Mouse (Mus musculus): ENCODE data around the gene Etv6. TPM values are rescaled to one million over a fixed set of nuclear protein-coding genes. Genes with fewer than 3 reads are reported as not detected.

Gene Etv6
- polyA plus RNA-seq, 1 experiment from 2014 or later = 3.8 TPM

GRCm38 (mm10) chr6:134141616-134142165 lies 106.2 kb downstream of the Etv6 start:
- no peaks in the 10 kb centered on the region for H3K27me3 ChIP-seq
- H3K27ac ChIP-seq (replicated peaks) = no peak overlapping the region
- H3K9me3 ChIP-seq (replicated peaks) = no peaks in the 10 kb centered on the region
- H3K9ac ChIP-seq = no peak overlapping the region
- no peak overlapping the region for H3K4me3 ChIP-seq (replicated peaks)
- peaks cover 25% of the 10 kb centered on the region for H3K4me1 ChIP-seq (replicated peaks)
- WGBS (ENCODE audit: insufficient replicate concordance) = 59% methylated on average over 1 of the region's 1 CpGs
- no peak for ATAC-seq (ENCODE audit: insufficient read depth)
- H3K36me3 ChIP-seq (replicated peaks) = no peaks in the 10 kb centered on the region
- H3K4me2 ChIP-seq = no peak overlapping the region

DNA sequence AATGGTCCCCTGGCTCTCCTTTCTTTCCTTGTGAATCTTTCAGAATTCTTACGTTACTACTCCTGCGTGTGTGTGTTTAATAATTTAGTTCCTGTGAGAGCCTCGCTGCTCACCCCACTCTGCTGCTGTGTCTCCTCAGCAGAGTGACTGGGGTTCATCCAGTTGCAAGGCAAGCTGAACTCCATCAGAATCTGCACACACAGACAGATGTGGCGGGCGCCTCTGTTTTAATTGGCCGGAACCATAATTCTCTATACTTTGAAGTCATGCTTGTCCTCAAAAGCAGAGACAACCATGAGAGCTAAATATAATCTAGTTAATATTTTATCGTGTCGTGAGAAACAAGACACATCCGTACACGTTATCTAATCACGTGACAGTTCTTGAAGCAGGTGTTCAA lies 107.2 kb downstream of the Etv6 start:
- Histone ChIP-seq H3K4me3 (replicated peaks) (no peak overlapping the region), H3K4me1 (replicated peaks) (peaks cover 26% of the 10 kb centered on the region), H3K27me3 (no peaks in the 10 kb centered on the region), H3K36me3 (replicated peaks) (no peaks in the 10 kb centered on the region), H3K9ac (no peak overlapping the region), H3K4me2 (no peak overlapping the region), H3K27ac (replicated peaks) (no peak overlapping the region), H3K9me3 (replicated peaks) (no peaks in the 10 kb centered on the region)
- ATAC-seq (ENCODE audit: insufficient read depth) = no peak
- WGBS (ENCODE audit: insufficient replicate concordance) = 71% methylated on average over 11 of the region's 11 CpGs

DNA sequence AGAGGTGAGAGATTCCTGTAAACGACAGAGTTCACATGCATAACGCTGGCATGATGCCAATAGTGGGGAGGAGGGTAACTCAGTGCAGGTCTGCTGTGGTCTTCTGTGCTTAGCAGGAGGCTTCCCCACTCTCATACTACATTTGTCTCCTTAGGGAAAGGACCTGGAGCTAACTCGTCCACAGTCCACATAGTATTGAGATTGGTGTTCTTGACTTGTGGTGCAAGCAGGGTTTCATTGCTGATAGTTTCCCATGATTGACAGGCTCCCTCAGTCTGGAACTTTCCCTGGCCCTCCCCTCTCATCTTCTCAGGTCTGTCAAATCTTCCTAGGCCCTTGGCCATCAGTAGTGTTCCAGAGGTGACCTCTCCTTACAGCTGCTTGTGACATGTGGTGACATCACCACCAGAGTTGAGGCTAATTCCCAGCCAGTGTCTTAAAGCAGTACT lies 108.2 kb downstream of the Etv6 start:
- Histone ChIP-seq H3K9me3 (replicated peaks) (no peaks in the 10 kb centered on the region), H3K4me3 (replicated peaks) (no peak overlapping the region), H3K4me2 (no peak overlapping the region), H3K4me1 (replicated peaks) (peaks cover 29% of the 10 kb centered on the region), H3K27me3 (no peaks in the 10 kb centered on the region), H3K27ac (replicated peaks) (0 out of 2 replicates have a peak overlapping the region, but pooled peaks have one; percentile 6), H3K9ac (no peak overlapping the region), H3K36me3 (replicated peaks) (no peaks in the 10 kb centered on the region)
- WGBS (ENCODE audit: insufficient replicate concordance) = 43% methylated on average over 3 of the region's 3 CpGs
- no peak for ATAC-seq (ENCODE audit: insufficient read depth)

GRCm38 (mm10) chr6:134144231-134145130 lies 109.0 kb downstream of the Etv6 start:
- 0 out of 2 replicates have a peak overlapping the region, but pooled peaks have one; percentile 6 for H3K27ac ChIP-seq (replicated peaks)

GRCm38 (mm10) chr6:134147596-134148442 lies 112.3 kb downstream of the Etv6 start:
- Histone ChIP-seq H3K4me3 (replicated peaks) (no peak overlapping the region), H3K27ac (replicated peaks) (no peak overlapping the region), H3K36me3 (replicated peaks) (no peaks in the 10 kb centered on the region), H3K9ac (no peak overlapping the region), H3K27me3 (no peaks in the 10 kb centered on the region), H3K4me2 (no peak overlapping the region), H3K4me1 (replicated peaks) (peaks cover 33% of the 10 kb centered on the region), H3K9me3 (replicated peaks) (no peaks in the 10 kb centered on the region)
- WGBS (ENCODE audit: insufficient replicate concordance) = 66% methylated on average over 22 of the region's 22 CpGs
- ATAC-seq (ENCODE audit: insufficient read depth) = no peak

More at GRCm38 (mm10) chr6:134144231-134145130, 109.0 kb downstream of the Etv6 start:
- H3K27me3 ChIP-seq = no peaks in the 10 kb centered on the region
- H3K4me2 ChIP-seq = no peak overlapping the region
- no peaks in the 10 kb centered on the region for H3K36me3 ChIP-seq (replicated peaks)
- peaks cover 29% of the 10 kb centered on the region for H3K4me1 ChIP-seq (replicated peaks)
- H3K9ac ChIP-seq = no peak overlapping the region
- no peaks in the 10 kb centered on the region for H3K9me3 ChIP-seq (replicated peaks)
- ATAC-seq (ENCODE audit: insufficient read depth) = peak; percentile 37; the same call in 1 of the 2 replicates
- no peak overlapping the region for H3K4me3 ChIP-seq (replicated peaks)
- 30% methylated on average over 15 of the region's 15 CpGs for WGBS (ENCODE audit: insufficient replicate concordance)

GRCm38 (mm10) chr6:134148443-134148942 lies 113.0 kb downstream of the Etv6 start:
- Histone ChIP-seq H3K4me2 (no peak overlapping the region), H3K9ac (no peak overlapping the region), H3K4me3 (replicated peaks) (no peak overlapping the region), H3K9me3 (replicated peaks) (no peaks in the 10 kb centered on the region), H3K36me3 (replicated peaks) (no peaks in the 10 kb centered on the region), H3K27ac (replicated peaks) (no peak overlapping the region), H3K27me3 (no peaks in the 10 kb centered on the region), H3K4me1 (replicated peaks) (peaks cover 28% of the 10 kb centered on the region)
- 81% methylated on average over 7 of the region's 7 CpGs for WGBS (ENCODE audit: insufficient replicate concordance)
- ATAC-seq (ENCODE audit: insufficient read depth) = no peak

GRCm38 (mm10) chr6:134149606-134150005 lies 114.1 kb downstream of the Etv6 start:
- Histone ChIP-seq H3K4me3 (replicated peaks) (no peak overlapping the region), H3K27me3 (no peaks in the 10 kb centered on the region), H3K9me3 (replicated peaks) (no peaks in the 10 kb centered on the region), H3K4me2 (no peak overlapping the region), H3K36me3 (replicated peaks) (no peaks in the 10 kb centered on the region), H3K4me1 (replicated peaks) (peaks cover 19% of the 10 kb centered on the region), H3K9ac (no peak overlapping the region), H3K27ac (replicated peaks) (no peak overlapping the region)
- ATAC-seq (ENCODE audit: insufficient read depth) = no peak
- WGBS (ENCODE audit: insufficient replicate concordance) = 83% methylated on average over 7 of the region's 7 CpGs

DNA sequence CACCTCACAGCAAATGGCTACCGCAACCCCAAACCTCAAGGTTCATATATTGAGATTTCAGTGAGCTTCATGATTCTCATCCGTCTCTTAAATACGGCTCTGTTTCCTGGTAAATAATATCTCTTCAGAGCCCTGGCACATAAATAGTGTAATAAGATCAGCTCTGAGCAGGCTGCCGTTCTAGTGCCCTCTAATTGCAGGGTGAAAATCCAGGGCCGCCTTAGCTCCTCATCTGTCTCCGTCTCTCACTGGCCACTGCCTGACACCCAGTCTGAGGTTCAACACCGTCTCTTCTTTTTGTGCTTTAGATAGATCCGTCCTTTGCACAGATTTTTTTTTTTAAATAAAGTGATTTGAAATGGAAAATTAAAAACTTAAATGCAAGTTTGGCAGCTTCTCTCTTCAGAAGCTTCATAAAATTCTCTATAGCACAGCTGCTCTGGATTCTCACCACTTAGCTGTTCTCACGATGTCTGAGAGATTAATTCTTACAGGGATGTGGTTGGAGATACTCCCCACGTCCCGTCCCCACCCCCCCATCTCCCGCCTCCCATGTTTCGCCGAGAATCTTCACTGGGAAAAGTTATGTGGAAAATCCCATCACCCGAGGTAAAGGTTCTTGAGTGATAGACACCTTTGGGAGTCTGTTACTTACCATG lies 115.7 kb downstream of the Etv6 start:
- no peak overlapping the region for H3K27ac ChIP-seq (replicated peaks)
- H3K36me3 ChIP-seq (replicated peaks) = no peaks in the 10 kb centered on the region

DNA sequence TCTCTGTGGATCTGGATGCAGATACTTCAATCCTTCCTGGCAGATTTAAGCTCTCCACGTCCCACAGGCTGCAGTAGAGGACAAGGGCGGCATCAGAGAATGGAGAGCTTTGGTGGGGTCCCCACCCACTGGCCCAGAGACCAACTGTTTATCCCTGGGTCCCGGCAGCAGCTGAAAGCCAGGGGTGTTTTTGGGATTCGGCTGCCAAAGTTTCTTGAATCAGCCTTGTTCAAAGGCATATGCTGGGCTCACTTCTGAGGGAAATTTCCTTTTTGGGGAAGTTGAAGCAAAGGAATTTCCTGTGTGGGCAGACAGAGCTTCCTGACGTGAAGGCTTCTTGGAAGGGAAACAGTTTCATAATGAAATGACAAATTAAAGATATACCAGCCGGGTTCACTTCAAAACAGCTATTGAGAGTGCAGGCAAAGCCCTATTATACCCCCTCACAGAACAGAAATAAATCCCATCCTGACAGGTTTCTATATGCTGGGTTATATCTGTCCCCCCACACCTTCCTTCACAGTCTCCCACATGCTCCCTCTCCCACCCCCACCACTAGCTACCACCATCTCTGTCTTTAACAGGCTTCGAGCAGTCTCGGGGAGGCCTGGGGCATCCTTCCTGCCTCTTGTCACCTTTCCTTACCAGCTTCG lies 116.5 kb downstream of the Etv6 start:
- ATAC-seq (ENCODE audit: insufficient read depth) = no peak
- Histone ChIP-seq H3K36me3 (replicated peaks) (no peaks in the 10 kb centered on the region), H3K9ac (no peak overlapping the region), H3K4me3 (replicated peaks) (no peak overlapping the region), H3K9me3 (replicated peaks) (no peaks in the 10 kb centered on the region), H3K4me2 (no peak overlapping the region), H3K27me3 (no peaks in the 10 kb centered on the region), H3K27ac (replicated peaks) (0 out of 2 replicates have a peak overlapping the region, but pooled peaks have one; percentile 8), H3K4me1 (replicated peaks) (peaks cover 27% of the 10 kb centered on the region)
- WGBS (ENCODE audit: insufficient replicate concordance) = 35% methylated on average over 9 of the region's 9 CpGs

More for the DNA sequence above, 115.7 kb downstream of the Etv6 start:
- Histone ChIP-seq H3K9me3 (replicated peaks) (no peaks in the 10 kb centered on the region), H3K4me3 (replicated peaks) (no peak overlapping the region), H3K4me2 (no peak overlapping the region), H3K27me3 (no peaks in the 10 kb centered on the region), H3K4me1 (replicated peaks) (peaks cover 21% of the 10 kb centered on the region), H3K9ac (no peak overlapping the region)
- no peak for ATAC-seq (ENCODE audit: insufficient read depth)
- 53% methylated on average over 15 of the region's 15 CpGs for WGBS (ENCODE audit: insufficient replicate concordance)

DNA sequence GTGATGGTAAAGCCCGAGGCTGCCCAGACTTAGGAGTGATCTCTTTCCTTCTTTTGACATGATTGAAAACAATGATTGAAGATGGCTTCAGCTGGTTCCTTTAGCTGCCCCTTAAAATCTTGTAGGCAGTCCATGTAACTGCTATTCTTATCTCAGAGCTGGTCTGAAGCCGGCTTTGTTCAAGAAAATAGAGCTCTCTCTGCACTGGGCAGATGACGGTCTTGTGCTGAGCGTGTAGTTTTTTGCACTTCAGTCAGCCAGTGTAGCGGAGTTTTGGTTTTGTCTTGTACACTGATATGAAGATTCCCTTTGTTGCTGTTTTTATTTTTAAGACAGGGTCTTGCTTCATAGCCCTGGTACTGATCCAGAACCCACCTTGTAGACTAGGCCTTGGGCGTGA lies 117.0 kb downstream of the Etv6 start:
- H3K9me3 ChIP-seq (replicated peaks) = no peaks in the 10 kb centered on the region
- peaks cover 27% of the 10 kb centered on the region for H3K4me1 ChIP-seq (replicated peaks)
- H3K9ac ChIP-seq = no peak overlapping the region
- no peak overlapping the region for H3K4me3 ChIP-seq (replicated peaks)
- 53% methylated on average over 6 of the region's 6 CpGs for WGBS (ENCODE audit: insufficient replicate concordance)
- no peaks in the 10 kb centered on the region for H3K27me3 ChIP-seq
- no peak for ATAC-seq (ENCODE audit: insufficient read depth)
- H3K27ac ChIP-seq (replicated peaks) = 0 out of 2 replicates have a peak overlapping the region, but pooled peaks have one; percentile 8
- H3K36me3 ChIP-seq (replicated peaks) = no peaks in the 10 kb centered on the region
- H3K4me2 ChIP-seq = no peak overlapping the region

All from liver, embryonic 15.5 days (tissue).